Mouse (Mus musculus): ENCODE measurements around the gene Nr3c2.

GRCm38 (mm10) chr8:76972947-76973552 lies 73.8 kb downstream of the Nr3c2 start:
- TF ChIP-seq CTCF (conservative IDR thresholded peaks at IDR 0.05; ENCODE audit: insufficient read depth, insufficient read length, low read depth, low read length) (no peak), POLR2A (IDR thresholded peaks at IDR 0.05; ENCODE audit: low read depth, low read length) (no peak)

Measured in kidney, adult 2 months (tissue).